Mouse (Mus musculus) lung, embryonic 14.5 days (tissue): ENCODE results near the gene Reg2. TPM values are rescaled to one million over a fixed set of nuclear protein-coding genes. Genes with fewer than 3 reads are reported as not detected.

ENCODE experiments used
- ATAC-seq: fragments of 200-750 bp; cut with Nextera tagmentation; 2 replicates; pipeline ENCODE4 v1.8.0; 2017; ENCODE audit warnings: mild to moderate bottlenecking, moderate TSS enrichment, moderate library complexity; ENCODE audit not compliant: insufficient read depth
- DNase-seq: peaks from one replicate; pipeline ENCODE4 v3.0.0-alpha.2; 2015
- H3K27ac ChIP-seq: fragments of 300-500 bp; sonication (generic); 2 replicates; pipeline ENCODE4 v1.5.1; 2014; ENCODE audit warnings: low read depth, mild to moderate bottlenecking, moderate library complexity
- H3K27me3 ChIP-seq: fragments of 300-500 bp; sonication (generic); 2 replicates; pipeline ENCODE4 v1.6.1; 2014; ENCODE audit warnings: low read length, control low read depth; ENCODE audit not compliant: insufficient read depth
- H3K36me3 ChIP-seq: fragments of 300-500 bp; sonication (generic); 2 replicates; pipeline ENCODE4 v1.6.1; 2014; ENCODE audit warnings: control low read depth; ENCODE audit not compliant: insufficient read depth
- H3K4me1 ChIP-seq: fragments of 300-500 bp; sonication (generic); 2 replicates; pipeline ENCODE4 v1.6.1; 2014; ENCODE audit warnings: antibody characterized with exemption, control low read depth; ENCODE audit not compliant: insufficient read depth
- H3K4me2 ChIP-seq: fragments of 300-500 bp; sonication (generic); 2 replicates; pipeline ENCODE4 v1.6.1; 2014; ENCODE audit warnings: mild to moderate bottlenecking
- H3K4me3 ChIP-seq: fragments of 300-500 bp; sonication (generic); 2 replicates; pipeline ENCODE4 v1.5.1; 2014; ENCODE audit warnings: low read depth, low read length
- H3K9ac ChIP-seq: fragments of 300-500 bp; sonication (generic); 2 replicates; pipeline ENCODE4 v1.6.1; 2014
- H3K9me3 ChIP-seq: fragments of 300-500 bp; sonication (generic); 2 replicates; pipeline ENCODE4 v1.6.1; 2016; ENCODE audit warnings: low read depth, low read length, control low read depth
- CTCF ChIP-seq: IDR thresholded peaks from 2 replicates; pipeline ENCODE4 v1.5.1; 2016; ENCODE audit warnings: antibody characterized with exemption, low read depth
- WGBS: fragments of 180-500 bp; shearing (Covaris S2); extraction: QIAGEN DNeasy Blood & Tissue Kit; methylation state at CpG from one replicate; pipeline ENCODE4 v1.1.7; 2014; 5-methylcytosine and 5-hydroxymethylcytosine counted together
- polyA plus RNA-seq: library from polyadenylated mRNA; unstranded; fragments of >200 nt; fragmentation: Nextera tagmentation; extraction: Ambion mirVana; gene quantifications from 2 replicates; pipeline ENCODE4 v1.2.1, GENCODE M21; 2014

The Reg2 gene
- polyA plus RNA-seq, 1 experiment from 2014 or later = not detected

GRCm38 (mm10) chr6:78425497-78425896 is 30.1 kb downstream of the Reg2 start:
- ATAC-seq = no peak
- TF ChIP-seq CTCF = no peak
- H3K4me1 ChIP-seq = no peaks in the 10 kb centered on the region
- no peak overlapping the region for H3K4me3 ChIP-seq
- no peaks in the 10 kb centered on the region for H3K9me3 ChIP-seq
- no peaks in the 10 kb centered on the region for H3K27me3 ChIP-seq
- no peaks in the 10 kb centered on the region for H3K36me3 ChIP-seq
- 64% methylated on average over 3 of the region's 3 CpGs for WGBS
- H3K4me2 ChIP-seq = no peak overlapping the region
- no peak overlapping the region for H3K9ac ChIP-seq
- no peak for DNase-seq
- no peak overlapping the region for H3K27ac ChIP-seq

- Histone ChIP-seq H3K36me3 (no peaks in the 10 kb centered on the region), H3K27ac (no peak overlapping the region), H3K4me2 (no peak overlapping the region), H3K27me3 (no peaks in the 10 kb centered on the region), H3K9me3 (no peaks in the 10 kb centered on the region), H3K4me3 (no peak overlapping the region), H3K4me1 (no peaks in the 10 kb centered on the region), H3K9ac (no peak overlapping the region)
- ATAC-seq = no peak
- TF ChIP-seq CTCF = no peak
- 36% methylated on average over 1 of the region's 1 CpGs for WGBS
- DNase-seq = no peak
Observed at GRCm38 (mm10) chr6:78447202-78447601, 51.8 kb downstream of the Reg2 start.

- no peak for DNase-seq
Observed at GRCm38 (mm10) chr6:78448409-78448808, 53.0 kb downstream of the Reg2 start.

GRCm38 (mm10) chr6:78452804-78453203 is 57.4 kb downstream of the Reg2 start:
- H3K4me1 ChIP-seq = no peaks in the 10 kb centered on the region
- no peak overlapping the region for H3K27ac ChIP-seq
- no peak overlapping the region for H3K4me2 ChIP-seq
- H3K36me3 ChIP-seq = no peaks in the 10 kb centered on the region
- H3K9ac ChIP-seq = no peak overlapping the region
- 93% methylated on average over 2 of the region's 2 CpGs for WGBS
- DNase-seq = no peak
- no peak overlapping the region for H3K4me3 ChIP-seq
- no peaks in the 10 kb centered on the region for H3K27me3 ChIP-seq
- ATAC-seq = no peak
- no peaks in the 10 kb centered on the region for H3K9me3 ChIP-seq
- no peak for TF ChIP-seq CTCF

More at GRCm38 (mm10) chr6:78448409-78448808, 53.0 kb downstream of the Reg2 start:
- no peak overlapping the region for H3K27ac ChIP-seq
- no peaks in the 10 kb centered on the region for H3K27me3 ChIP-seq
- H3K9me3 ChIP-seq = no peaks in the 10 kb centered on the region
- ATAC-seq = no peak
- H3K4me1 ChIP-seq = no peaks in the 10 kb centered on the region
- H3K4me3 ChIP-seq = no peak overlapping the region
- TF ChIP-seq CTCF = no peak
- no peak overlapping the region for H3K9ac ChIP-seq
- no peak overlapping the region for H3K4me2 ChIP-seq
- no peaks in the 10 kb centered on the region for H3K36me3 ChIP-seq

Other genes starting within 250 kb of the Reg2 start
- not detected in 2 replicates for gene Reg3b, start 25.0 kb upstream of the Reg2 start, polyA plus RNA-seq
- gene Reg3d, start 16.8 kb upstream of the Reg2 start, polyA plus RNA-seq = not detected in 2 replicates
- not detected in 2 replicates for gene Reg3a, start 14.9 kb upstream of the Reg2 start, polyA plus RNA-seq
- not detected in 2 replicates for gene Reg1, start 27.1 kb downstream of the Reg2 start, polyA plus RNA-seq
- 0.19 TPM in 1 of 2 replicates, not detected in the other for gene Reg3g, start 73.2 kb downstream of the Reg2 start, polyA plus RNA-seq